Mouse (Mus musculus): ENCODE measurements at regions not wholly inside any gene's neighbourhood (a gene's known extent, or its start where the extent isn't known, plus 50 kb on each side); places are given as distances from the start of the nearest gene placed in this dataset.
A peak's percentile ranks its signal among the peaks of the same experiment; 100 is the strongest.

DNA sequence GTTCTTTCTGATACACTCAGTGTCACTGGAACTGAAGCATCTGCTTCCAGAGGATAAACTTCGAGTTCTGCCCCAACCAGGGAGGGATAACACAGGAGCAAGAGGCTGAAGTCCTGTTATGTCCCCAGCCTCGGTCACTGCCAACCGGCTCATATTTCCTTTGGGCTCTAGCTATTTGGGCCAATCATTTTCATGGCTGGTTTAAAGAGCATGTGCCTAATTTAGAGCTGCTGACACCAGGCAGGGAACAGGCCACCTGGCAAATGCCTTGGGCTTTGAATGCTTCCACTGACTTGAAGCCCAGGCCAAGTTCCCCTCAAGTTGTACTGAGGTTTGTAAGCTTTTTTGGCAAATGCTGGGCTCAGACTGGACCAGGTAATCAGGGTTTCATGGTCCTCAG lies 286.1 kb downstream of the Satb1 start:
- Histone ChIP-seq H3K4me3 (ENCODE audit: insufficient read depth, low read length) (no peak overlapping the region), H3K27ac (ENCODE audit: insufficient read depth, low read length) (no peak overlapping the region), H3K4me1 (ENCODE audit: control insufficient read depth, insufficient read depth, low read length) (no peaks in the 10 kb centered on the region)
- TF ChIP-seq POLR2A (IDR thresholded peaks at IDR 0.05; ENCODE audit: extremely low read depth, insufficient read depth, low read length) (no peak), CTCF (IDR thresholded peaks at IDR 0.05; ENCODE audit: extremely low read depth, insufficient read depth, low read length) (no peak)

DNA sequence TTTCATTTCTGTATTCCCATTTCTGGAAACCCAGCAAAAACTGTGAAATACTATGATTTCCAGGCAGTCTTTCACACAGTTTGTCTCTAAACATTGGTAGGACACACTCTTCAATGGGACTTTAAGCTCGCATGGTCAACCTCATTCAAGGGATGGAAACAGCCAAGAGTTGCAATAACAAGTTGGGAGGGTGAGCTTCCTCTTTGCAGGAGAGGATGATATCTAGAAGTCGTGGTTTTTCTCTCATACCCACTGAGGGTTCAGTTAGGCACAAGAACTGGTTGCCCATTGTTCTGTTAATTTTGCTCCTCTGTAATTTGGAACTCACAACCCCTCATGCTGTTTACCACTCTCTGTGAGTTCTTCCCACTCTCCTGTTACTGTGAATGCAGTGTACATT lies 290.5 kb downstream of the Satb1 start:
- no peak for TF ChIP-seq CTCF (IDR thresholded peaks at IDR 0.05; ENCODE audit: extremely low read depth, insufficient read depth, low read length)
- no peak for TF ChIP-seq POLR2A (IDR thresholded peaks at IDR 0.05; ENCODE audit: extremely low read depth, insufficient read depth, low read length)
- Histone ChIP-seq H3K4me1 (ENCODE audit: control insufficient read depth, insufficient read depth, low read length) (no peaks in the 10 kb centered on the region), H3K27ac (ENCODE audit: insufficient read depth, low read length) (no peak overlapping the region), H3K4me3 (ENCODE audit: insufficient read depth, low read length) (no peak overlapping the region)

GRCm38 (mm10) chr17:51534678-51535077 lies 298.4 kb downstream of the Satb1 start:
- no peak for TF ChIP-seq POLR2A (IDR thresholded peaks at IDR 0.05; ENCODE audit: extremely low read depth, insufficient read depth, low read length)
- TF ChIP-seq CTCF (IDR thresholded peaks at IDR 0.05; ENCODE audit: extremely low read depth, insufficient read depth, low read length) = no peak
- Histone ChIP-seq H3K4me1 (ENCODE audit: control insufficient read depth, insufficient read depth, low read length) (peaks cover 3% of the 10 kb centered on the region), H3K4me3 (ENCODE audit: insufficient read depth, low read length) (peak overlapping the region; percentile 56), H3K27ac (ENCODE audit: insufficient read depth, low read length) (no peak overlapping the region; the same call in 1 of the 2 replicates)

GRCm38 (mm10) chr17:51534270-51534669 lies 298.8 kb downstream of the Satb1 start:
- Histone ChIP-seq H3K27ac (ENCODE audit: insufficient read depth, low read length) (no peak overlapping the region; the same call in 1 of the 2 replicates), H3K4me3 (ENCODE audit: insufficient read depth, low read length) (peak overlapping the region; percentile 56), H3K4me1 (ENCODE audit: control insufficient read depth, insufficient read depth, low read length) (peaks cover 3% of the 10 kb centered on the region)
- TF ChIP-seq POLR2A (IDR thresholded peaks at IDR 0.05; ENCODE audit: extremely low read depth, insufficient read depth, low read length) = no peak
- TF ChIP-seq CTCF (IDR thresholded peaks at IDR 0.05; ENCODE audit: extremely low read depth, insufficient read depth, low read length) = no peak

GRCm38 (mm10) chr17:51528161-51528560 lies 304.9 kb downstream of the Satb1 start:
- H3K27ac ChIP-seq (ENCODE audit: insufficient read depth, low read length) = no peak overlapping the region
- H3K4me3 ChIP-seq (ENCODE audit: insufficient read depth, low read length) = no peak overlapping the region
- no peaks in the 10 kb centered on the region for H3K4me1 ChIP-seq (ENCODE audit: control insufficient read depth, insufficient read depth, low read length)
- TF ChIP-seq CTCF (IDR thresholded peaks at IDR 0.05; ENCODE audit: extremely low read depth, insufficient read depth, low read length) (no peak), POLR2A (IDR thresholded peaks at IDR 0.05; ENCODE audit: extremely low read depth, insufficient read depth, low read length) (no peak)

DNA sequence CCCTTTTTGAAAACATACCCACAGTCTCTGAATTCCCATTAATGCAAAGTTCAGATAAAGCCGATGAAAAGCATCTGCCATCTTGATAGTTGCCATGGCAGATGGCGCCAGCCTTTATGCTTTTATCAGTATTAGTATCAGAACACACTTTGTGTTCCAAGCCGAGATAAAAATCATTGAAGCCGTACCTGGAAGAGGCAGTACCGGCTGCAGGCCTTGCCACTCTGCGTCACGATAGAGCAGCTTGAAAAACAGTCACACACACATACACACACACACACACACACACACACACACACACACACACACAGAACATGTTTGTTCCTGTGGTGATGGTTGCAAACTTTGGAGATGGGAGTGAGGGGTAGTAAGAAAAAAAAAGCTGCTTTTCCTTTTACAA lies 306.2 kb downstream of the Satb1 start:
- no peak for TF ChIP-seq POLR2A (IDR thresholded peaks at IDR 0.05; ENCODE audit: extremely low read depth, insufficient read depth, low read length)
- TF ChIP-seq CTCF (IDR thresholded peaks at IDR 0.05; ENCODE audit: extremely low read depth, insufficient read depth, low read length) = no peak
- Histone ChIP-seq H3K27ac (ENCODE audit: insufficient read depth, low read length) (no peak overlapping the region), H3K4me1 (ENCODE audit: control insufficient read depth, insufficient read depth, low read length) (no peaks in the 10 kb centered on the region), H3K4me3 (ENCODE audit: insufficient read depth, low read length) (no peak overlapping the region)

DNA sequence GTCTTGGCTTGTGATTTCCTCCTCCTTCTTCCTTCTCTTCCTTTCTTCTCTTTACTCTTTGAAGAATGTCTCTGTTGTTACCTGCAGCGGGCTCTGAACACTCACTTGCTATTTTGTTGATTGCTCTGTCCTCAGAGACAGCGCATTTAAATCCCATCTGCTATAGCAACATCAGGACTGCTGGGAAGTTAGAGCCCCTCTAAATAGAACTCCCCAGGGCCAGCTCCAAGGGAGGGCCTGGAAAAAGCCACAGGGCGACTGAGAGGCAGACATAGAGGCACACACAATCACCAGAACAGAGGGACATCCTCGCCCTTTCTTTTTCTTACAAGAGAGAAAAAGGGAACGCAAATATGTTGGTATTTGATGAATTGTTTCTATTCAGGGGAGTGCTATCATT lies 306.6 kb downstream of the Satb1 start:
- H3K4me1 ChIP-seq (ENCODE audit: control insufficient read depth, insufficient read depth, low read length) = no peaks in the 10 kb centered on the region

DNA sequence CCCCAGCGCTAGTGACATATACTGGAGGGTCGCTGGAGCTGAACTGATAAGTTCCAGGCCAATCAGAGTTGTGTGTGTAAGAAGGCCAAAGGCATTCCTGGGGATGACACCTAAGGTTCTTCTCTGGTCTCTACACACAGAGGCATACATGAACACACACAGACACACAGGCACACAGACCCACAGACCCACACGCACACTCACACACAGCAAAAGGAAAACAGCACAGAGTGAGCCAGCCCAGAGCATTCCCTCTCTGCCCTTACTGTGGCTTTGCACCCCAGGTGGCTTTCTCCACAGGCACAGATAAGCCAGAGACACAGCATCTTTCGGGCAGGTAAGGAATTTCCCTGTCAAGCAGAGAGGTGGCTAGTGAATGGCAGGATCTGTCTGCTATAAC lies 307.1 kb downstream of the Satb1 start:
- TF ChIP-seq POLR2A (IDR thresholded peaks at IDR 0.05; ENCODE audit: extremely low read depth, insufficient read depth, low read length) = no peak
- no peak for TF ChIP-seq CTCF (IDR thresholded peaks at IDR 0.05; ENCODE audit: extremely low read depth, insufficient read depth, low read length)
- Histone ChIP-seq H3K4me1 (ENCODE audit: control insufficient read depth, insufficient read depth, low read length) (no peaks in the 10 kb centered on the region), H3K4me3 (ENCODE audit: insufficient read depth, low read length) (no peak overlapping the region), H3K27ac (ENCODE audit: insufficient read depth, low read length) (no peak overlapping the region)

More for the DNA sequence above, 306.6 kb downstream of the Satb1 start:
- TF ChIP-seq CTCF (IDR thresholded peaks at IDR 0.05; ENCODE audit: extremely low read depth, insufficient read depth, low read length) = no peak
- no peak for TF ChIP-seq POLR2A (IDR thresholded peaks at IDR 0.05; ENCODE audit: extremely low read depth, insufficient read depth, low read length)
- Histone ChIP-seq H3K4me3 (ENCODE audit: insufficient read depth, low read length) (no peak overlapping the region), H3K27ac (ENCODE audit: insufficient read depth, low read length) (no peak overlapping the region)

GRCm38 (mm10) chr17:51525219-51525618 lies 307.9 kb downstream of the Satb1 start:
- H3K4me3 ChIP-seq (ENCODE audit: insufficient read depth, low read length) = no peak overlapping the region
- no peak for TF ChIP-seq CTCF (IDR thresholded peaks at IDR 0.05; ENCODE audit: extremely low read depth, insufficient read depth, low read length)
- TF ChIP-seq POLR2A (IDR thresholded peaks at IDR 0.05; ENCODE audit: extremely low read depth, insufficient read depth, low read length) = no peak
- no peaks in the 10 kb centered on the region for H3K4me1 ChIP-seq (ENCODE audit: control insufficient read depth, insufficient read depth, low read length)
- no peak overlapping the region for H3K27ac ChIP-seq (ENCODE audit: insufficient read depth, low read length)

GRCm38 (mm10) chr17:51511917-51512316 lies 321.2 kb downstream of the Satb1 start:
- TF ChIP-seq CTCF (IDR thresholded peaks at IDR 0.05; ENCODE audit: extremely low read depth, insufficient read depth, low read length) (no peak), POLR2A (IDR thresholded peaks at IDR 0.05; ENCODE audit: extremely low read depth, insufficient read depth, low read length) (no peak)
- H3K4me1 ChIP-seq (ENCODE audit: control insufficient read depth, insufficient read depth, low read length) = no peaks in the 10 kb centered on the region
- no peak overlapping the region for H3K4me3 ChIP-seq (ENCODE audit: insufficient read depth, low read length)
- H3K27ac ChIP-seq (ENCODE audit: insufficient read depth, low read length) = no peak overlapping the region

Measured in cortical plate, adult 2 months (tissue).